Mouse (Mus musculus) C2C12 (cell line): ENCODE measurements around the gene Mmp25.

Source experiments
- CEBPB ChIP-seq: IDR thresholded peaks from one replicate; pipeline ENCODE4 v1.6.1; 2011; ENCODE audit warnings: low read depth, mild to moderate bottlenecking, control low read depth, moderate library complexity
- CTCF ChIP-seq: IDR thresholded peaks from one replicate; pipeline ENCODE4 v1.5.1; 2011; ENCODE audit not compliant: control insufficient read depth, insufficient read depth, insufficient read length
- MAX ChIP-seq: IDR thresholded peaks from one replicate; pipeline ENCODE4 v1.6.1; 2011; ENCODE audit warnings: mild to moderate bottlenecking, control low read depth
- MYOG ChIP-seq: IDR thresholded peaks from one replicate; pipeline ENCODE4 v1.6.1; 2011; ENCODE audit not compliant: control insufficient read depth, insufficient read length; ENCODE audit errors: extremely low read depth

DNA sequence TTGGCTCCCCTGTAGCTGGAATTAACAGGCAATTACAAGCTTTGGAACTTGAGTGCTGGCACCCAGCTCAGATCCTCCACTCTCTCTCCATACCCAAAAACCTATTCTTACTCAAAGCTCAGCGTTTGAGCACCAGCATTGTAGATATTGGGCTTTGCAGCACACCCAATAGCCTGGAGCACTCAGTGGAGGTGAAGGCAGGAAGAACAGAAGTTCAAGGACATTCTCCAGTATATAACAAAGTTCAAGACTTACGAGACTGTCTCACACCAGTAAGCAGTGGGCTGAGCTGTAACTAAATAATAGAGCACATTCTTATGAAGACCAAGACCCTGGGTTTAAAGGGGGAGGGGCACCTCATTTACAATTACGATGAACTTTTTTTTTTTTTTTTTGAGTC is 27.7 kb upstream of the Mmp25 start:
- TF ChIP-seq CTCF, result no peak
- TF ChIP-seq MYOG, result no peak
- no peak for TF ChIP-seq MAX
- TF ChIP-seq CEBPB, result no peak
